Comparison of ENCODE assay signal across 8 mouse cellular contexts in the genomic region with DNA sequence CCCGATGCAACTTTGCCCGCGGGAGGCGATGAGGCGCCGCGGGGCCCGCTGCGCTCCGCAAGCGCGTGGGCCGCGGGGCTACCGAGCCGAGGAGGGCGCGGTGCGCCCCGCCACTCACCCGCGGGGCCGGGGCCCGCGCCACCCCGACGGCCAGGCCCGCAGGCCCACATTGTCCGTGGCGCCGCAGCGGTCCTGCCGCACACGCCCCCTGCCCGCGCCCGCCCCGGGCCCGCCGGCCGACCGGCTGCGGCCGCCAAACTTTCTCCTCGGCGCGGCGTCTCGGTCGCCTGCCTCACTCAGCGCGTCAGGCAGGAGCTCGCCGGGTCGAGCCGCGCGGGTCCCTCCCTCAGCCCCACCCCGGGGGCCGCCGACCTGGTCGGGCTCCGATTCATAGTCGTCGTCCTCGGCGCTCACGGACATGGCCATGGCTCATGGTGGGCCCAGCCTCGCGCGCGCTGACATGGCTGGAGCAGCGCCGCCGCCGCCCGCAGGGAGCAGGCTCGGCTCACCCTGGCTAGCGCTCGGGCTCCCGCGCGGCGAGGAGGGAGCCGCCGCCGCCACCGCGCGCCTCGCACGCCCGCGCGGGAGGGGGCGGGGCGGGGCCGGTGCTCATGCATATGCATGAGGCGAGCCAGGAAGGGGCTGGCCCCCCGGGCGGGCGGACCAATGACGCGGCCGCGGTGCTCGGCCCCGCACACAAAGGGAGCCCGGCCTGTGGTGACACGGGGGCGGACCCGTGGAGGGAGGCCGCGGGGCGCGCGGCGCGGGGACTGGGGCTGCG. TPM values are rescaled to one million over a fixed set of nuclear protein-coding genes. Genes with fewer than 3 reads are reported as not detected.
A peak's percentile ranks its signal among the peaks of the same experiment; 100 is the strongest.
DNase-seq lines count a peak whose midpoint lies in the region; ATAC-seq and TF ChIP-seq lines count a peak whose summit lies in the region.

No protein-coding gene starts in this region.

- ATAC-seq in erythroblast, adult 5-6 weeks (replicated peaks; ENCODE audit: low FRiP score, poor library complexity, severe bottlenecking), result peak; percentile 81
- ATAC-seq in heart, embryonic 11.5 days (replicated peaks; ENCODE audit: insufficient number of reproducible peaks, low FRiP score, low TSS enrichment), result peak; percentile 97
- ATAC-seq in kidney, embryonic 16.5 days (ENCODE audit: low FRiP score, low TSS enrichment), result peak; percentile 98
- ATAC-seq in monocyte, adult 5-6 weeks (replicated peaks; ENCODE audit: insufficient number of reproducible peaks, low FRiP score, low TSS enrichment, poor library complexity, severe bottlenecking), result peak; percentile 57

- H3K9me3 ChIP-seq in heart, embryonic 11.5 days (replicated peaks; ENCODE audit: control insufficient read depth, low read length), result no peaks in the 10 kb centered on the region
- no peaks in the 10 kb centered on the region for H3K9me3 ChIP-seq in kidney, embryonic 16.5 days (ENCODE audit: low read length)

- peaks cover 8% of the 10 kb centered on the region for H3K4me1 ChIP-seq in heart, embryonic 11.5 days (ENCODE audit: control insufficient read depth, insufficient read depth, low read length)
- peaks cover 36% of the 10 kb centered on the region for H3K4me1 ChIP-seq in kidney, embryonic 16.5 days (ENCODE audit: insufficient read depth, low read length)

- TF ChIP-seq CTCF in C2C12 (IDR thresholded peaks at IDR 0.05; ENCODE audit: control insufficient read depth, insufficient read depth, insufficient read length), result peak; percentile 8
- no peak for TF ChIP-seq CTCF in brain, embryonic 14.5 days (IDR thresholded peaks at IDR 0.05; ENCODE audit: borderline replicate concordance, extremely low read depth, insufficient read depth, insufficient read length)

- H3K27me3 ChIP-seq in C2C12 (ENCODE audit: control insufficient read depth, insufficient read depth, insufficient read length), result no peaks in the 10 kb centered on the region
- H3K27me3 ChIP-seq in heart, embryonic 11.5 days (ENCODE audit: control insufficient read depth, insufficient read depth, low read length), result no peaks in the 10 kb centered on the region
- H3K27me3 ChIP-seq in kidney, embryonic 16.5 days (ENCODE audit: insufficient read depth, low read length), result no peaks in the 10 kb centered on the region

- peaks cover 10% of the 10 kb centered on the region for H3K79me3 ChIP-seq in C2C12 (ENCODE audit: low read depth)

- H3K4me3 ChIP-seq in C2C12 (ENCODE audit: insufficient read depth, poor library complexity, severe bottlenecking), result peak overlapping the region; percentile 49
- H3K4me3 ChIP-seq in heart, embryonic 11.5 days (ENCODE audit: low read depth, low read length), result peak overlapping the region; percentile 86
- H3K4me3 ChIP-seq in kidney, embryonic 16.5 days (ENCODE audit: low read length), result peak overlapping the region; percentile 82

- peaks cover 37% of the 10 kb centered on the region for H3K79me2 ChIP-seq in C2C12 (ENCODE audit: control insufficient read depth, insufficient read depth)

- H3K27ac ChIP-seq in heart, embryonic 11.5 days (ENCODE audit: low read depth, low read length), result peak overlapping the region; percentile 90
- peak overlapping the region; percentile 94 for H3K27ac ChIP-seq in kidney, embryonic 16.5 days (ENCODE audit: low read length)

- H3K9ac ChIP-seq in heart, embryonic 11.5 days (ENCODE audit: low read depth, low read length), result peak overlapping the region; percentile 92
- peak overlapping the region; percentile 94 for H3K9ac ChIP-seq in kidney, embryonic 16.5 days (replicated peaks; ENCODE audit: low read length)

- DNase-seq in brain, embryonic 14.5 days (ENCODE audit: low read depth), result peak; percentile 95
- DNase-seq in liver, result peak; percentile 95
- peak; percentile 89 to 90 for DNase-seq in spleen, postnatal 36 days (ENCODE audit: low spot score in 2 of 2)

- H3K36me3 ChIP-seq in C2C12 (ENCODE audit: control insufficient read depth, insufficient read depth), result no peaks in the 10 kb centered on the region
- H3K36me3 ChIP-seq in heart, embryonic 11.5 days (ENCODE audit: control insufficient read depth, insufficient read depth, low read length), result no peaks in the 10 kb centered on the region
- no peaks in the 10 kb centered on the region for H3K36me3 ChIP-seq in kidney, embryonic 16.5 days (ENCODE audit: insufficient read depth, low read length)

- 1% methylated on average over 68 of the region's 120 CpGs for WGBS in heart, embryonic 11.5 days (ENCODE audit: insufficient replicate concordance)
- under 1% methylated on average over 58 of the region's 120 CpGs for WGBS in kidney, embryonic 16.5 days

- peak overlapping the region; percentile 85 for H3K4me2 ChIP-seq in heart, embryonic 11.5 days
- peak overlapping the region; percentile 85 for H3K4me2 ChIP-seq in kidney, embryonic 16.5 days (replicated peaks; ENCODE audit: low read depth, low read length)

- peak overlapping the region; percentile 87 for H3ac ChIP-seq in C2C12 (ENCODE audit: control insufficient read depth, insufficient read length, low read depth)

- TF ChIP-seq POLR2A in brain, embryonic 14.5 days (IDR thresholded peaks at IDR 0.05; ENCODE audit: borderline replicate concordance, extremely low read depth, insufficient read depth, insufficient read length, poor library complexity, severe bottlenecking), result peak; percentile 84

TF ChIP-seq in C2C12, 6 proteins besides CTCF, POLR2A, EP300 and RAD21:
- no peak for TF ChIP-seq CEBPB (IDR thresholded peaks at IDR 0.05; ENCODE audit: low read depth)
- TF ChIP-seq MYOG (IDR thresholded peaks at IDR 0.05; ENCODE audit: control insufficient read depth, extremely low read depth, insufficient read length), result no peak
- TF ChIP-seq MAX (IDR thresholded peaks at IDR 0.05), result peak; percentile 18

RNA-seq across cellular contexts. Expression of a gene that starts 50.1 kb away (rescaled TPM):
- polyA plus RNA-seq in C2C12 (2012; fragmentation: generic; extraction: Trizol), result 8.1 TPM
- 30.9 and 33.1 TPM in 2 replicates for polyA plus RNA-seq in brain, embryonic 14.5 days (2012; rRNA removed)
- total RNA-seq in erythroblast, adult 5-6 weeks (2015; ENCODE audit: low replicate concordance), result 5.9 and 8.5 TPM in 2 replicates
- total RNA-seq in erythroblast, adult 5-6 weeks (2017; ENCODE audit: low replicate concordance), result 4.8 and 6.3 TPM in 2 replicates
- polyA plus RNA-seq in heart, embryonic 11.5 days (2014; fragmentation: Nextera tagmentation; extraction: Ambion mirVana), result 32.4 and 36.0 TPM in 2 replicates
- 42.3 and 42.7 TPM in 2 replicates for polyA plus RNA-seq in kidney, embryonic 16.5 days (2015; fragmentation: Nextera tagmentation; extraction: Ambion mirVana)
- 23.9 to 25.5 TPM (median 24.1 TPM) in 3 replicates for total RNA-seq in monocyte, adult 5-6 weeks (2017)

Comparison
In these comparisons a context has a peak if more than half of its experiments do, and no peak if none do; other contexts are left out.
1. Peak in every context shown above with its lines: DNase-seq, ATAC-seq, H3K4me3 ChIP-seq and H3K27ac ChIP-seq.